Mouse (Mus musculus): Measurements from ENCODE around the gene Hoxd9. TPM values are rescaled to one million over a fixed set of nuclear protein-coding genes. Genes with fewer than 3 reads are reported as not detected.
A peak's percentile ranks its signal among the peaks of the same experiment; 100 is the strongest.

Gene Hoxd9
- polyA plus RNA-seq, 1 experiment from 2014 or later, result 17.8 TPM

DNA sequence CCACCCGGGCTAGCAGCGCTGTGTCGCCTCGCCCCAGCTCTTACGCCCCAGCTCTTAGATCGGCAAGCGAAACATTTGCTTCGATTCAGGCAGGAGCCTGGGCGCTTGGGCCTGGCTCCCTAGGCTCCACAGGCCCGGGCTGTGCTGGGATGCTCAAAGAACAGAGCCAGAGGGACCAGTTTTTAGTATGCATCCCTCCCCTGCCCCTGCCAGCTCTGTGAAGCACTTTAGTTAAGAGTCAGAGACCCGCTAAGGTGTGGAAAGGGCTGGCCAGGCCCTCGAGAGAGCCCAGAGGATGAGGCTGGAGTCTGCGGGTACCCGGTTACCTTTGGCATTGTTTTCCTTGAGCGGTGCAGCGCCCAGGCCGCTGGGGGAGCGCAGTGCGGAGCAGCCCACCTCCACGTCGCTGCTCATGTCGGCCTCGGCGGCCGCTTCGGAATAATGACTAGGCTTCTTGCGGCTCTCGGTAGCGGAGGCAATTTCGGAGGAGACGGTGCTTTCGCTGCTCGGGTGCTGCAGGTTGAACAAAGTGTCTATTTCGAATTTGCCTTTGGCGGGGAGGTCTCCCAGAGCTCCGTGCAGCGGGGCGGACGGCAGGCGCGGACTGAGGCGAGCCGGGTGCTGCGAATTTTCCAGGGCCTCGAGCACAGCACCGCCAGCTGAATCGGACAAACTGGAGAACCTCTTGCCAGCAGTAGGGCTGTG lies 38.7 kb upstream of the Hoxd9 start:
- H3K9ac ChIP-seq (replicated peaks), result peak overlapping the region; percentile 93
- H3K36me3 ChIP-seq, result 0 out of 2 replicates have a peak, but pooled peaks cover 8% of the 10 kb centered on the region
- under 1% methylated on average over 47 of the region's 47 CpGs for WGBS
- peaks cover 34% of the 10 kb centered on the region for H3K4me1 ChIP-seq (replicated peaks)
- peak overlapping the region; percentile 70 for H3K4me2 ChIP-seq
- H3K27me3 ChIP-seq, result peaks cover 76% of the 10 kb centered on the region
- no peaks in the 10 kb centered on the region for H3K9me3 ChIP-seq
- peak overlapping the region; percentile 90 for H3K27ac ChIP-seq
- no peak for ATAC-seq (ENCODE audit: insufficient number of reproducible peaks, insufficient read depth, low FRiP score, low TSS enrichment, low read depth)
- H3K4me3 ChIP-seq (replicated peaks), result peak overlapping the region; percentile 57

DNA sequence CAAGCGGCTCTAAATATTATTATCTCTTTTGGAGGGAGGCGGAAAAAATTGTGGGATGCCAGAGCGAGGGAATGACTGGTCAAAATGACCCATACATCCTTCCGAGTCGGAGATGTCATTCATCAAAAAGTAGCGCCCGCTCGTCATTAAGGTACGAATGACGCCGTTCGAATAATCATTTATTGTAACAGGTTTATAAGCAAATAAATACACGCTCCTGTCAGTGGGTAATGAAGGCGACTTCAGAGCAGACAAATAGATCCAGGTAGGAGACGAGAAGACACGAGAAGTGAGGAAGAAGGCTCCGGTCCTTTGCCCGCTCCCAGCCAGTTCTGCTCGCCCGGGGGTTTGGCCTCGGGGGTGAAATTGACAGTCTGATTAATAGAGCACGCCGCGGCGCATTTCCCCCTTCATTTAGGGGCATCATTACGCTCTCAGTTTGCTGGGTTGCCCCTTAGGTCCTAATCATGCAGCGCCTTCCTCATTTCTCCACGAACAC lies 38.0 kb upstream of the Hoxd9 start, which contains the start of gene Evx2:
TSS of gene Evx2 (minus strand) at position 51 of the 499 bp plus-strand sequence.
- peak within 1 kb of the TSS; percentile 90 for H3K27ac ChIP-seq
- H3K4me1 ChIP-seq (replicated peaks), result peaks cover 32% of the 10 kb centered on the region
- peak within 1 kb of the TSS; percentile 93 for H3K9ac ChIP-seq (replicated peaks)
- 1% methylated on average over 28 of the region's 28 CpGs for WGBS
- H3K27me3 ChIP-seq, result peaks cover 76% of the 10 kb centered on the region
- H3K9me3 ChIP-seq, result no peaks in the 10 kb centered on the region
- no peak for ATAC-seq (ENCODE audit: insufficient number of reproducible peaks, insufficient read depth, low FRiP score, low TSS enrichment, low read depth)
- H3K4me3 ChIP-seq (replicated peaks), result peak within 1 kb of the TSS; percentile 57
- peak within 1 kb of the TSS; percentile 70 for H3K4me2 ChIP-seq
- 0 out of 2 replicates have a peak, but pooled peaks cover 8% of the 10 kb centered on the region for H3K36me3 ChIP-seq

DNA sequence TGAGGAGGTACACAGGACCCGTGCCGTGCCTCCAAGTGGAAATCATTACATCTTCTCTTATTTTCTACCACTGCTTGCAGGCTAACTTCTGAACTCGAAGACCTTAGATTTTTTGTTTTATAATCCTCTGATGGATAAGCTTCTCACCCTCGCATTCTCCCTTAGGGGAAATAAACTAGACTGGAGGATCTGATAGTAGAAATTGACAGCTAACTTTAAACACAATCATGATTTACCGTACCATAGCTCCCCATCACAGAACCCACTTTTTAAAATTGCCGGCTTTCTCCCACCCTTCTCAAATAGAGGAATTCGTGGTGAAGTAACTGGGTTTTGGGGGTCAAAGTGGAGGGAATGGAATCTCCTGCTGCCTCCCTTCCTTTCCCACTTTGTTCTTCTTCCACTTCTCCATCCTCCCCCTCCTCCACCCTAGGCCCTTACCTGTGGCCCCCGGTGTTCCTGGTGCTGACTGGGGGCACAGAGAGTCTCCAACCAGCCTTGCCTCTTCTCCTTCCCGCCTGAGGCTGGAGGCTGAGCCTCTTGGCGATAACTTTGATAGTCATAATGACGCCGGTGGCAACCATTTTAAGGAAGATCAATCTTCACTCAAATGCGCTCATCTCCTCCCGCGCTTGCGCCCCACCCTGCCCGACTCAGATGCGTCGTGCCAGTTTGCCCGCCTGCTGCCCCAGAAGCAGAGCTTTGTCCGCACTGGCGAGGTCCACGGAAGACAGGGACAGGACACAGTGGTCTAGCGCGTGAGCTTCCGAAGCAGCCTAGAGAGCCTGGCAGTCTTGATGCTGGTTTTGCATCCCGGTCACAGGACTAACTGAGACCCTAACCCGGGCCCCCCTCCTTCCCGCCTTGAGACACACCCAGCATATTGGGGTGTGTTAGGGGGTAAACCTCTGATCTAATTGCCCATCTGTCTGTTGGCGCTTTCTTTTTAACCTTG lies 36.8 kb upstream of the Hoxd9 start:
- H3K4me2 ChIP-seq, result peak overlapping the region; percentile 70
- peak overlapping the region; percentile 93 for H3K9ac ChIP-seq (replicated peaks)
- peaks cover 72% of the 10 kb centered on the region for H3K27me3 ChIP-seq
- no peaks in the 10 kb centered on the region for H3K9me3 ChIP-seq
- under 1% methylated on average over 30 of the region's 30 CpGs for WGBS
- peak overlapping the region; percentile 57 for H3K4me3 ChIP-seq (replicated peaks)
- ATAC-seq (ENCODE audit: insufficient number of reproducible peaks, insufficient read depth, low FRiP score, low TSS enrichment, low read depth), result no peak
- peak overlapping the region; percentile 90 for H3K27ac ChIP-seq
- H3K4me1 ChIP-seq (replicated peaks), result peaks cover 27% of the 10 kb centered on the region
- H3K36me3 ChIP-seq, result 0 out of 2 replicates have a peak, but pooled peaks cover 8% of the 10 kb centered on the region

DNA sequence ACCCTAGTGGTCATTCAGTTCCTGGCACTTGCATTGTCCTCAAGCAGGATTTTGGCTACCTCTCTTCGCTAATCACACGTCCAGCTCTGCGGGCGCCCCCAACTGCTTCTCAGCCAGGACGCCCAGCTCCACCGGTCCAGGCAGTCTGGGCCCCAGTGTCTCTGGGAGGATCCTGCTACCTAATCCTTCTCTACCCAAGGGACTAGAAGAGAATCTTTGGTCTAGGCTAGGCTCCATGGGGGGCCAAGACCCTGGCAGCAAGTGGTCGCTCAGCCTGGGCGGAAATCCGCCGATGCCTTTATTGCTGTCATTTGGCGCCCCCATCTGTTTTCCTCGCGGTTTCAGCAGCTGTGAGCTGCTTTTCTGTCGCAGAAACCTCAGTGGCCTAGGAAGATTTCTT lies 35.8 kb upstream of the Hoxd9 start:
- H3K9ac ChIP-seq (replicated peaks), result peak overlapping the region; percentile 93
- peak overlapping the region; percentile 57 for H3K4me3 ChIP-seq (replicated peaks)
- H3K27me3 ChIP-seq, result peaks cover 70% of the 10 kb centered on the region
- H3K9me3 ChIP-seq, result no peaks in the 10 kb centered on the region
- ATAC-seq (ENCODE audit: insufficient number of reproducible peaks, insufficient read depth, low FRiP score, low TSS enrichment, low read depth), result peak; percentile 45; the same call in 1 of the 2 replicates
- under 1% methylated on average over 14 of the region's 14 CpGs for WGBS
- peak overlapping the region; percentile 70 for H3K4me2 ChIP-seq
- peaks cover 21% of the 10 kb centered on the region; the same call in 1 of the 2 replicates for H3K4me1 ChIP-seq (replicated peaks)
- 0 out of 2 replicates have a peak, but pooled peaks cover 8% of the 10 kb centered on the region for H3K36me3 ChIP-seq
- H3K27ac ChIP-seq, result peak overlapping the region; percentile 82

DNA sequence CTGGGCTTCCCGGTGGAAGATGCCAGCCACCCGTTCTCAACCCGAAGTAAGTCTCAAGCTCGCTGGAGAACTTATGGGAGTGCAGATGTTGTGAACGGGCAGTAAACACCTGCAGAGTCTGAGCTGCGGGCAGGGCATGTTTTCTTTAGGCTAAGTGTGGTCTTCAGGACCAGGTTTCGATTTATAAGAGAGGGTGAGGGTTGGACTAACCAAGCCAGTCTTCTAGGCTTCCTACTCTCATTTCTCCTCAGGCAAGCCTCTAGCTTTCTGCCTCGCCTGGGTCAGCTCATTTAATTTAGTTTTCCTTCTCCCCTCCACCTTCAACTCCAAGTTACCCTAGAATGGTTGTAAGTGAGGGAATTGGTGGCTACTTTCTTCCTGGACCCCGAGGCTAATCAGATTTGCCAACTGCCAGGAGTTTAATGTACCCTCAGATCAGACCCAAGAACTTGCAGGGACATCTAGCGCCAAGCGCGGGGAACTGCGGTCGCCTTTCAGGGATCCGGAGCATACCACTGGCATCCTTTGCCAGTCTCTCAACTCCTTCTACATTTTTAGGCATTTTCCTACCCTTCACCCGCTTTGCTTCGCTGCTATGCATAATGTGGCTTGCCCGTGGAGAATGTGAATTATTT lies 34.1 kb upstream of the Hoxd9 start:
- ATAC-seq (ENCODE audit: insufficient number of reproducible peaks, insufficient read depth, low FRiP score, low TSS enrichment, low read depth), result no peak
- H3K27ac ChIP-seq, result peak overlapping the region; percentile 85
- H3K4me2 ChIP-seq, result peak overlapping the region; percentile 74
- H3K9me3 ChIP-seq, result no peaks in the 10 kb centered on the region
- peaks cover 31% of the 10 kb centered on the region for H3K4me1 ChIP-seq (replicated peaks)
- peaks cover 75% of the 10 kb centered on the region for H3K27me3 ChIP-seq
- H3K4me3 ChIP-seq (replicated peaks), result peak overlapping the region; percentile 29
- 1% methylated on average over 18 of the region's 18 CpGs for WGBS
- no peaks in the 10 kb centered on the region for H3K36me3 ChIP-seq
- peak overlapping the region; percentile 56 for H3K9ac ChIP-seq (replicated peaks)

DNA sequence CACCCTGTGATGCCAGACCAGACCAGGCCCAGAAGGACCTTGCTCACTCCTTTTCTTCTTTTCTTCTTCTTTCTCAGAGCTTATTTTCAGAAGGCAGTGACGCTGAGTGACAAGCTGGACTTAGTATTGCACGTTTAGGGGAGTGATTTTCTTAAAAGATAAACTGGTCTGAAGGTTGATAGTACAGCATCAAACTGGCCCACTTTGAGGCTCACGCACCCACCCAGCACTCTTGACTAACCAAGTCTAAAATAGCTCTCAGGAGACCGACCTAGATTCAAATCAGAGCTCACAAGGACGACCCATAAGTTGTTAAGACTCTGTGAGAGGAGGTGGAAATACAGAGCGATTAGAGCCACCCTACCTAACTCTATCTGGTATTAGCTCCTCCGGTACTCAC lies 31.1 kb upstream of the Hoxd9 start:
- ATAC-seq (ENCODE audit: insufficient number of reproducible peaks, insufficient read depth, low FRiP score, low TSS enrichment, low read depth), result no peak
- Histone ChIP-seq H3K4me2 (peak overlapping the region; percentile 74), H3K27ac (peak overlapping the region; percentile 85), H3K4me3 (replicated peaks) (peak overlapping the region; percentile 90), H3K9me3 (no peaks in the 10 kb centered on the region), H3K27me3 (peaks cover 69% of the 10 kb centered on the region), H3K9ac (replicated peaks) (peak overlapping the region; percentile 99), H3K36me3 (no peaks in the 10 kb centered on the region), H3K4me1 (replicated peaks) (peaks cover 27% of the 10 kb centered on the region)
- 3% methylated on average over 7 of the region's 7 CpGs for WGBS

DNA sequence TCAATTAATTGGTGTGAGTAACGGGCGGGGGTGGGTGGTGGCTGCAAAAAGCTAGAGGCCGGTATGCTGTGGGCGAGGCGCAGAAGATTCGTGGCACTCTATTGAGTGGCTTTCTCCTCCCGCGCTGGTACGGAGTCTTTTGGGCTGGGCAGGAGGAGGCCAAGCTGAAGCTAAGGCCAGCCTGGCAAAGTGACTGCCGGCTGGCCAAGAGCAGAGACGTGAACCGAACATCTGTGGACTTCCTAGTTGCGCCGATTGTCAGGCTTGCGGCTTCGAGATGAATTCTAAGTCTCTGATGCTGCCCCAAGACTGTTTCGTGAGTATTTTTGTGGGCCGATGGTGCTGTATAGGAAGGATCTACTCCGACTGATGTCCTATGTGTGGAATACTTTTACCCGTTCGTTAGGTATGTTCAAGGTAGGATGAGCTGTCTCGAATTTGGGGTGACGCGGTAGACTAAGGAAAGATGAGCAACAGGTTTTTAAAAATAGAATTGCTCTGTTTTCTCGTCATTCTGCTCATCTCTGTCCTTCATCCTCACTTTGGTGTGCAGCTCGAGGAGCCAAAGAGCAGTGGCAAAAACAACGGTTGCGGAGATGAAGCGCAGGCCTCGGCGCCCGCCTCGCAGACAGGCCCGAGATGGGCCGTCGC lies 30.2 kb upstream of the Hoxd9 start:
- H3K4me2 ChIP-seq, result peak overlapping the region; percentile 74
- peaks cover 64% of the 10 kb centered on the region for H3K27me3 ChIP-seq
- H3K9ac ChIP-seq (replicated peaks), result peak overlapping the region; percentile 99
- WGBS, result under 1% methylated on average over 36 of the region's 36 CpGs
- H3K4me3 ChIP-seq (replicated peaks), result peak overlapping the region; percentile 90
- peak overlapping the region; percentile 95 for H3K27ac ChIP-seq
- peaks cover 22% of the 10 kb centered on the region for H3K4me1 ChIP-seq (replicated peaks)
- no peaks in the 10 kb centered on the region for H3K9me3 ChIP-seq
- ATAC-seq (ENCODE audit: insufficient number of reproducible peaks, insufficient read depth, low FRiP score, low TSS enrichment, low read depth), result no peak
- H3K36me3 ChIP-seq, result no peaks in the 10 kb centered on the region

DNA sequence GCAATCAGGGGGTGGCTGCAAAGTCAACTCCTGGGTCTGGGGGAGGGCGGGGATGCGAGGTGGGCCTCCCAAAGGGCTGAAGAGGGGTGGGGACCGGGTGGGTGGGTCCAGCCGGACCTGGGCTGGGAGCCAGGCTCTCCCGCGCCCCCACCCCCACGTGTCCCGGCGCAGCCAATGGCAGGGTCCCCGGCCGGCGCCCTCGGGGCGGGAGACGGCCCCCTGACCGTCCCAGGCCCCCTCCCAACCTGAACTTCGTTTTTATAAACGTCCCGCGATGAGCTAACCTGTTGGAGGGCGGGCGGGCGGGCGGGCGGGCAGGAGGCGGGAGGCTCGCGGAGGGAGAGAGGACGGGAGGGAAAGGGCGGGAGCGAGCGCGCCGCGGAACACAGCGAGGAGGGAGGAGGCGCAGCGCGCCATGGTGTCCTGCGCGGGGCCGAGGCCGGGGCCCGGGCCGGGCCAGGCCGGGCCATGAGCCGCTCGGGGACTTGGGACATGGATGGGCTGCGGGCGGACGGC lies 29.6 kb upstream of the Hoxd9 start, which contains the start of gene Hoxd13:
TSS of gene Hoxd13 (plus strand) at position 469 of the 516 bp plus-strand sequence.
- Histone ChIP-seq H3K4me2 (peak within 1 kb of the TSS; percentile 74), H3K27ac (peak within 1 kb of the TSS; percentile 95), H3K9ac (replicated peaks) (peak within 1 kb of the TSS; percentile 99), H3K4me1 (replicated peaks) (peaks cover 22% of the 10 kb centered on the region), H3K36me3 (no peaks in the 10 kb centered on the region), H3K4me3 (replicated peaks) (peak within 1 kb of the TSS; percentile 90), H3K9me3 (no peaks in the 10 kb centered on the region), H3K27me3 (peaks cover 68% of the 10 kb centered on the region)
- ATAC-seq (ENCODE audit: insufficient number of reproducible peaks, insufficient read depth, low FRiP score, low TSS enrichment, low read depth), result peak; percentile 89
- under 1% methylated on average over 28 of the region's 51 CpGs for WGBS

DNA sequence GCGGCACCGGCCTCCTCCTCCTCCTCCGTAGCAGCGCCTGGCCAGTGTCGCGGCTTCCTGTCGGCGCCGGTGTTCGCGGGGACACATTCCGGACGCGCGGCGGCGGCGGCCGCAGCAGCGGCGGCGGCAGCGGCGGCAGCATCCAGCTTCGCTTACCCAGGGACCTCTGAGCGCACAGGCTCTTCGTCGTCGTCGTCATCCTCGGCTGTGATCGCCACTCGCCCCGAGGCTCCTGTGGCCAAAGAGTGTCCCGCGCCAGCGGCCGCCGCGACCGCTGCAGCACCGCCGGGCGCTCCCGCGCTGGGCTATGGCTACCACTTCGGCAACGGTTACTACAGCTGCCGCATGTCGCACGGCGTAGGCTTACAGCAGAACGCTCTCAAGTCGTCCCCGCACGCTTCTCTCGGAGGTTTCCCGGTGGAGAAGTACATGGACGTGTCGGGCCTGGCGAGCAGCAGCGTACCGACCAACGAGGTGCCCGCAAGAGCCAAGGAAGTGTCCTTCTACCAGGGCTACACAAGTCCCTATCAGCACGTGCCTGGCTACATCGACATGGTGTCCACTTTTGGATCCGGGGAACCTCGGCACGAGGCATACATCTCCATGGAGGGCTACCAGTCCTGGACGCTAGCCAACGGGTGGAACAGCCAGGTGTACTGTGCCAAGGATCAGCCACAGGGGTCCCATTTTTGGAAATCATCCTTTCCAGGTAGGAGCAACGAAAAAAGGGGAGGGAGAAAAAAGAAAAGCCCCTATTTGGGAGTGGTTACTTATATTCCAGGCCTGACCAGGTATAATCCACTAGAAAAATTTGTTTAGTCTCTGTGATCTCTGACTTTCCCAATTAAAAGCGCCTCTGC lies 28.9 kb upstream of the Hoxd9 start:
- Histone ChIP-seq H3K9me3 (no peaks in the 10 kb centered on the region), H3K4me2 (peak overlapping the region; percentile 74), H3K4me1 (replicated peaks) (peaks cover 21% of the 10 kb centered on the region), H3K27me3 (peaks cover 69% of the 10 kb centered on the region), H3K9ac (replicated peaks) (peak overlapping the region; percentile 99), H3K27ac (peak overlapping the region; percentile 95), H3K36me3 (no peaks in the 10 kb centered on the region), H3K4me3 (replicated peaks) (peak overlapping the region; percentile 90)
- no peak for ATAC-seq (ENCODE audit: insufficient number of reproducible peaks, insufficient read depth, low FRiP score, low TSS enrichment, low read depth)
- WGBS, result under 1% methylated on average over 72 of the region's 74 CpGs

Data from limb, embryonic 12.5 days (tissue).